Mouse (Mus musculus) telencephalon, adult 2 months (tissue): ENCODE measurements around the gene Gm266.

Experiments used
- DNase-seq: peaks from one replicate; pipeline ENCODE4 v3.0.0-alpha.2; 2011; ENCODE audit warnings: low read depth, low spot score

Gm266 gene

DNA sequence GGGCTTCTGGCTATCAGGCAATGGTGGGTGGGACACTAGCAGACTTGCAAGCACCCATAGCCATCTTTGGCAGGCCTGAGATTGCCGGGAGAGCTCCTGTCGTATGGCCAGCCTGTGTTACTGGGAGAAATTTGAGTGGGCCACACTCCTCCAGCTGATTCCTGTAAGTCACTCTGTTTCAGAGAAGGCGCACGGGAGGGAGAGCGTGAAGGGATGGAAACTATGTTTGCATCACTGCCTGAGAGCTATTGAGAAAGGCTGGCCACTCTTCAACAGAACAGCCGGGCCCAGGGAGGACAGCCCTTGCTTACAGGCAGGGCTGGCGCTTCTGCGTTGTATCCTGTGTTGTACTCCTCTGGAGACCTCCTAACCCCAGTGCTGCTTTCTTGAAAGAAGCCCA lies 49.0 kb downstream of the Gm266 start:
- DNase-seq = peak; percentile 60

DNA sequence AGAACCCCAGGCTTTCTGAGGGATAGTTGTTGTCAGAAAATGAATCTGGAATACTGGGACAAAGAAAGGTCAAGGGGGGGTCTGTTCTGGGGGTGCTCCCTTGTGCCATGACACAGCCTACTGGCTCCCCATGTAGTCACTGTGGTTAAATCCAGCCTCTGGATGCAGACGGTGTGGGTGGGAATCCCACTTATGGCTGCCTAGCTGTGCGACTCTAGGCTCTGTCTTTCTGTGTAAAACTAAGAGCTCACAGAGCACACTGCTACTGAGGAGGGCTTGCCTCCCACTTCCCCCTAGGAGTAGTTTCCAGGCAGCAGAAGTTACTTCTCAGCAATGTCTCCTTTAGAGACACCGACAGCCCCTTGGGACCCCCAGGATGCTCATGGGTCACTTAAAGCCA lies 49.5 kb downstream of the Gm266 start:
- no peak for DNase-seq

DNA sequence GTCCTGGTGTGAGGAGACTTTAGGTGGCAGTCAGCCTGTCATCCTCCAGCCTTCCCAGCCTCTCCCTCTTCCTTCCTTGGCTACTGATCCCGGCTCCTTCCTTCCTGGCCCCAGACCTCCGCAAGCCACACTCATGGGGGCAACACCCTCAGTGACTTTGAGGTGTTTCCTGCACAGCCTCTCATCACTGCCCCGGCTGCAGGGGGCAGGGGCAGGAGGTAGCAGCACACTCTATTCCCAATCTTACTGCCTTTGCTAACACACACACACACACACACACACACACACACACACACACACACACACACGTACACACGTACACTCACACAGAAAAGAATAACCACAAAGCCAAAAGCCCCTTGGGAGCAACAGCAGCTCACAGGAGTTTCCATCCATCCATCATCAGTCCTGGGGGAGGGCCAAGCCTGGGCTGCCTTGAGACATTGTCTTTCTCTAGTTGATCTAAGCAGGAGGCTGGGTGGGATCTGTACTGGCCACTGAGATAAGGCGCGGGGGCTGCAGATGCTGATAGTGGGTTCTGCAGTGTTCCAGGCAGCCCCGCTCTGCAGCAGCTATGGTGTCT lies 50.8 kb downstream of the Gm266 start:
- DNase-seq = no peak
